Mouse (Mus musculus) C2C12 (cell line): ENCODE measurements around the gene Gbe1.

Experiments
- CEBPB ChIP-seq: IDR thresholded peaks from one replicate; pipeline ENCODE4 v1.6.1; 2011; ENCODE audit warnings: low read depth, mild to moderate bottlenecking, control low read depth, moderate library complexity
- CTCF ChIP-seq: IDR thresholded peaks from one replicate; pipeline ENCODE4 v1.5.1; 2011; ENCODE audit not compliant: control insufficient read depth, insufficient read depth, insufficient read length
- MAX ChIP-seq: IDR thresholded peaks from one replicate; pipeline ENCODE4 v1.6.1; 2011; ENCODE audit warnings: mild to moderate bottlenecking, control low read depth
- MYOD1 ChIP-seq: IDR thresholded peaks from one replicate; pipeline ENCODE4 v1.6.1; 2011; ENCODE audit warnings: low read depth; ENCODE audit not compliant: control insufficient read depth, insufficient read length
- USF1 ChIP-seq: IDR thresholded peaks from one replicate; pipeline ENCODE4 v1.6.1; 2011; ENCODE audit warnings: low read depth, mild to moderate bottlenecking, control low read depth, moderate library complexity

- TF ChIP-seq CTCF: no peak
- no peak for TF ChIP-seq USF1
- TF ChIP-seq MYOD1: no peak
- TF ChIP-seq MAX: no peak
- no peak for TF ChIP-seq CEBPB
These were observed 303.9 kb downstream of the Gbe1 start for GRCm38 (mm10) chr16:70617691-70618090.
